Mouse (Mus musculus) liver, adult 2 months (tissue): Measurements from ENCODE around the gene Hnrnpa3.

Experiments used
- CTCF ChIP-seq: fragments of 200-500 bp; IDR thresholded peaks from 2 replicates; pipeline ENCODE4 v1.5.1; 2011; ENCODE audit warnings: low read depth, low read length, control low read depth
- POLR2A ChIP-seq: fragments of 200-500 bp; IDR thresholded peaks from 2 replicates; pipeline ENCODE4 v1.6.1; 2011; ENCODE audit warnings: low read length, control low read depth; ENCODE audit not compliant: insufficient read depth; ENCODE audit errors: extremely low read depth

DNA sequence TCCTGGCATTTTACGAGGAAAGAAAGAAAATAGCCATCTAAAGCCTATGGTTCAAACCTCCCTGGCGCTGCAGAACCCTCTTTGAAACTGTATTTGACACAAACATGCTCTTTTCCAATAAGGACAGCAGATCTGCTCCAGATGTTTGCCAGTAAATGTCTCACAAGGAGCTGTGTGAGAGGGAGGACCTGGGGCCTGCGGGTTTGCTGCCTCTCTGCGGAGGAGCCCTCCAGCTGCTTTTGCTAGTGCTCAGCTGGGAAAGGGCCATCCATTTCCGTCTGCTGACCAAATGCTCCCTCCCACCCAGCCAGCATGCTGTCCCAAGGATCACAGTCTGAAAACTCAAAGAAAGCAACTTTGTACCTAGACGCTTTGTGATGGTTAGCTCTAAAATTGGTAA, 40.3 kb upstream of the Hnrnpa3 start:
- TF ChIP-seq POLR2A (no peak), CTCF (no peak)
